Mouse (Mus musculus) embryonic facial prominence, embryonic 12.5 days (tissue): ENCODE measurements around the gene Osbp. TPM values are rescaled to one million over a fixed set of nuclear protein-coding genes. Genes with fewer than 3 reads are reported as not detected.
"Not testable (repeated sequence)": the region's sequence is repeated elsewhere in the genome, so short reads cannot be mapped to it uniquely, and the experiment has no call there.

Experiments
- ATAC-seq: fragments of 200-750 bp; cut with Nextera tagmentation; 2 replicates; pipeline ENCODE4 v1.8.0; 2017; ENCODE audit not compliant: insufficient number of reproducible peaks, insufficient read depth, low FRiP score, low TSS enrichment
- H3K27ac ChIP-seq: fragments of 300-500 bp; sonication (generic); 2 replicates; pipeline ENCODE4 v1.5.1; 2016; ENCODE audit warnings: mild to moderate bottlenecking
- H3K27me3 ChIP-seq: fragments of 300-500 bp; sonication (generic); 2 replicates; pipeline ENCODE4 v1.6.1; 2016; ENCODE audit warnings: mild to moderate bottlenecking, moderate library complexity
- H3K36me3 ChIP-seq: fragments of 300-500 bp; sonication (generic); 2 replicates; pipeline ENCODE4 v1.6.1; 2016; ENCODE audit warnings: mild to moderate bottlenecking
- H3K4me1 ChIP-seq: fragments of 300-500 bp; sonication (generic); 2 replicates; pipeline ENCODE4 v1.6.1; 2016
- H3K4me2 ChIP-seq: fragments of 300-500 bp; sonication (generic); replicated peaks from 2 replicates; pipeline ENCODE4 v1.6.1; 2016; ENCODE audit warnings: mild to moderate bottlenecking, moderate library complexity
- H3K4me3 ChIP-seq: fragments of 300-500 bp; sonication (generic); 2 replicates; pipeline ENCODE4 v1.5.1; 2016; ENCODE audit warnings: mild to moderate bottlenecking
- H3K9ac ChIP-seq: fragments of 300-500 bp; sonication (generic); 2 replicates; pipeline ENCODE4 v1.6.1; 2016; ENCODE audit warnings: mild to moderate bottlenecking, moderate library complexity
- H3K9me3 ChIP-seq: fragments of 300-500 bp; sonication (generic); 2 replicates; pipeline ENCODE4 v1.6.1; 2016; ENCODE audit warnings: mild to moderate bottlenecking, moderate library complexity
- WGBS: fragments of 180-500 bp; shearing (Covaris S2); methylation state at CpG from one replicate; pipeline ENCODE4 v1.1.7; 2016; 5-methylcytosine and 5-hydroxymethylcytosine counted together
- polyA plus RNA-seq: library from polyadenylated mRNA; unstranded; fragments of >200 nt; fragmentation: Nextera tagmentation; extraction: Ambion mirVana; gene quantifications from 2 replicates; pipeline ENCODE4 v1.2.1, GENCODE M21; 2016

The Osbp gene
- polyA plus RNA-seq, 1 experiment from 2014 or later: 5.6 TPM

- ATAC-seq: no peak
- no peak overlapping the region for H3K9ac ChIP-seq
- no peaks in the 10 kb centered on the region for H3K27me3 ChIP-seq
- peak overlapping the region; percentile 54 for H3K4me2 ChIP-seq
- H3K9me3 ChIP-seq: no peaks in the 10 kb centered on the region
- H3K27ac ChIP-seq: no peak overlapping the region
- peaks cover 11% of the 10 kb centered on the region for H3K4me1 ChIP-seq
- 0 out of 2 replicates have a peak, but pooled peaks cover 4% of the 10 kb centered on the region for H3K36me3 ChIP-seq
- 97% methylated on average over 1 of the region's 1 CpGs for WGBS
- peak overlapping the region; percentile 45; the same call in 1 of the 2 replicates for H3K4me3 ChIP-seq
Observed at GRCm38 (mm10) chr19:11964266-11964665, 1.5 kb upstream of the Osbp start.

GRCm38 (mm10) chr19:11966201-11966636 lies 478 bp downstream of the Osbp start:
- H3K36me3 ChIP-seq: peaks cover 11% of the 10 kb centered on the region
- H3K4me3 ChIP-seq: peak overlapping the region; percentile 86
- H3K27ac ChIP-seq: 0 out of 2 replicates have a peak overlapping the region, but pooled peaks have one; percentile 65
- peak overlapping the region; percentile 94 for H3K4me2 ChIP-seq
- H3K9ac ChIP-seq: peak overlapping the region; percentile 74
- 1% methylated on average over 18 of the region's 18 CpGs for WGBS
- no peaks in the 10 kb centered on the region for H3K27me3 ChIP-seq
- H3K4me1 ChIP-seq: peaks cover 11% of the 10 kb centered on the region
- H3K9me3 ChIP-seq: no peaks in the 10 kb centered on the region
- ATAC-seq: no peak

- 80% methylated on average over 9 of the region's 9 CpGs for WGBS
- no peaks in the 10 kb centered on the region for H3K27me3 ChIP-seq
- peaks cover 11% of the 10 kb centered on the region for H3K4me1 ChIP-seq
- peaks cover 39% of the 10 kb centered on the region for H3K36me3 ChIP-seq
- no peak for ATAC-seq
- no peak overlapping the region for H3K4me2 ChIP-seq
- no peak overlapping the region for H3K9ac ChIP-seq
- no peak overlapping the region for H3K4me3 ChIP-seq
- H3K27ac ChIP-seq: no peak overlapping the region
- no peaks in the 10 kb centered on the region for H3K9me3 ChIP-seq
Observed at GRCm38 (mm10) chr19:11969155-11970050, 3.7 kb downstream of the Osbp start.

- Histone ChIP-seq H3K4me3 (no peak overlapping the region), H3K9ac (no peak overlapping the region), H3K4me1 (no peaks in the 10 kb centered on the region), H3K36me3 (peaks cover 74% of the 10 kb centered on the region), H3K4me2 (no peak overlapping the region), H3K27ac (no peak overlapping the region), H3K27me3 (no peaks in the 10 kb centered on the region), H3K9me3 (no peaks in the 10 kb centered on the region)
- ATAC-seq: no peak
- 91% methylated on average over 13 of the region's 13 CpGs for WGBS
Observed at GRCm38 (mm10) chr19:11973511-11974222, 7.9 kb downstream of the Osbp start.

- Histone ChIP-seq H3K27ac (no peak overlapping the region), H3K4me3 (no peak overlapping the region), H3K4me2 (no peak overlapping the region), H3K27me3 (no peaks in the 10 kb centered on the region), H3K36me3 (peaks cover 75% of the 10 kb centered on the region), H3K4me1 (no peaks in the 10 kb centered on the region), H3K9ac (no peak overlapping the region), H3K9me3 (no peaks in the 10 kb centered on the region)
- WGBS: 87% methylated on average over 2 of the region's 2 CpGs
- no peak for ATAC-seq
Observed at GRCm38 (mm10) chr19:11974223-11974540, 8.4 kb downstream of the Osbp start.

GRCm38 (mm10) chr19:11975683-11976082 lies 9.9 kb downstream of the Osbp start:
- no peak overlapping the region for H3K27ac ChIP-seq
- H3K4me1 ChIP-seq: no peaks in the 10 kb centered on the region
- 86% methylated on average over 4 of the region's 4 CpGs for WGBS

GRCm38 (mm10) chr19:11977363-11977762 lies 11.6 kb downstream of the Osbp start:
- H3K27me3 ChIP-seq: no peaks in the 10 kb centered on the region
- peaks cover 83% of the 10 kb centered on the region for H3K36me3 ChIP-seq
- 81% methylated on average over 5 of the region's 5 CpGs for WGBS
- no peak overlapping the region for H3K9ac ChIP-seq
- no peak for ATAC-seq
- H3K4me3 ChIP-seq: no peak overlapping the region
- H3K27ac ChIP-seq: no peak overlapping the region
- no peaks in the 10 kb centered on the region for H3K4me1 ChIP-seq
- H3K9me3 ChIP-seq: no peaks in the 10 kb centered on the region
- H3K4me2 ChIP-seq: no peak overlapping the region

More at GRCm38 (mm10) chr19:11975683-11976082, 9.9 kb downstream of the Osbp start:
- no peaks in the 10 kb centered on the region for H3K27me3 ChIP-seq
- H3K4me3 ChIP-seq: no peak overlapping the region
- no peaks in the 10 kb centered on the region for H3K9me3 ChIP-seq
- H3K9ac ChIP-seq: no peak overlapping the region
- no peak overlapping the region for H3K4me2 ChIP-seq
- no peak for ATAC-seq
- peaks cover 87% of the 10 kb centered on the region for H3K36me3 ChIP-seq

GRCm38 (mm10) chr19:11980471-11980870 lies 14.7 kb downstream of the Osbp start:
- Histone ChIP-seq H3K4me2 (no peak overlapping the region), H3K36me3 (peaks cover 81% of the 10 kb centered on the region), H3K9ac (no peak overlapping the region), H3K4me1 (no peaks in the 10 kb centered on the region), H3K27me3 (no peaks in the 10 kb centered on the region), H3K27ac (no peak overlapping the region), H3K9me3 (no peaks in the 10 kb centered on the region), H3K4me3 (no peak overlapping the region)
- 87% methylated on average over 4 of the region's 4 CpGs for WGBS
- ATAC-seq: no peak

GRCm38 (mm10) chr19:11984614-11985013 lies 18.9 kb downstream of the Osbp start:
- not testable (repeated sequence) for H3K4me2 ChIP-seq, ATAC-seq, H3K27me3 ChIP-seq, H3K4me3 ChIP-seq, H3K4me1 ChIP-seq, H3K27ac ChIP-seq, H3K9ac ChIP-seq, H3K9me3 ChIP-seq
- 82% methylated on average over 5 of the region's 5 CpGs for WGBS
- H3K36me3 ChIP-seq: peaks cover 75% of the 10 kb centered on the region

- Histone ChIP-seq H3K9ac (no peak overlapping the region), H3K4me3 (no peak overlapping the region), H3K4me2 (no peak overlapping the region), H3K4me1 (no peaks in the 10 kb centered on the region), H3K36me3 (peaks cover 78% of the 10 kb centered on the region), H3K27me3 (no peaks in the 10 kb centered on the region), H3K27ac (no peak overlapping the region), H3K9me3 (no peaks in the 10 kb centered on the region)
- 90% methylated on average over 3 of the region's 3 CpGs for WGBS
- no peak for ATAC-seq
Observed at GRCm38 (mm10) chr19:11987841-11988240, 22.1 kb downstream of the Osbp start.

- 96% methylated on average over 7 of the region's 7 CpGs for WGBS
- no peak overlapping the region for H3K4me3 ChIP-seq
- H3K9ac ChIP-seq: no peak overlapping the region
- no peaks in the 10 kb centered on the region for H3K27me3 ChIP-seq
- ATAC-seq: no peak
- no peaks in the 10 kb centered on the region for H3K9me3 ChIP-seq
- peaks cover 71% of the 10 kb centered on the region for H3K36me3 ChIP-seq
- H3K4me1 ChIP-seq: no peaks in the 10 kb centered on the region
- H3K4me2 ChIP-seq: no peak overlapping the region
- no peak overlapping the region for H3K27ac ChIP-seq
Observed at GRCm38 (mm10) chr19:11989334-11989733, 23.6 kb downstream of the Osbp start.

GRCm38 (mm10) chr19:11992034-11992433 lies 26.3 kb downstream of the Osbp start:
- no peaks in the 10 kb centered on the region for H3K27me3 ChIP-seq
- no peak overlapping the region for H3K4me2 ChIP-seq
- no peak for ATAC-seq
- no peaks in the 10 kb centered on the region for H3K9me3 ChIP-seq
- H3K9ac ChIP-seq: no peak overlapping the region
- H3K36me3 ChIP-seq: peaks cover 69% of the 10 kb centered on the region
- no peak overlapping the region for H3K27ac ChIP-seq
- H3K4me1 ChIP-seq: no peaks in the 10 kb centered on the region
- no peak overlapping the region for H3K4me3 ChIP-seq
- WGBS: 90% methylated on average over 9 of the region's 9 CpGs
